Mouse (Mus musculus) embryonic facial prominence, embryonic 11.5 days (tissue): ENCODE data around the gene Armh3. TPM values are rescaled to one million over a fixed set of nuclear protein-coding genes. Genes with fewer than 3 reads are reported as not detected.

ENCODE experiments used
- polyA plus RNA-seq: library from polyadenylated mRNA; unstranded; fragments of >200 nt; fragmentation: Nextera tagmentation; extraction: Ambion mirVana; gene quantifications from 2 replicates; pipeline ENCODE4 v1.2.1, GENCODE M21; 2014

Gene Armh3
- polyA plus RNA-seq, 1 experiment from 2014 or later: 13.9 TPM

Other genes starting within 250 kb of the Armh3 start
- gene Npm3, start 248.9 kb downstream of the Armh3 start, polyA plus RNA-seq: 15.2 and 17.2 TPM in 2 replicates
- 58.7 and 58.8 TPM in 2 replicates for gene Mgea5, start 214.7 kb downstream of the Armh3 start, polyA plus RNA-seq
- 1.3 TPM in 2 replicates for gene Kcnip2, start 182.4 kb downstream of the Armh3 start, polyA plus RNA-seq
- 1.9 and 2.4 TPM in 2 replicates for gene Hps6, start 5.0 kb upstream of the Armh3 start, polyA plus RNA-seq
- gene Pprc1, start 46.4 kb upstream of the Armh3 start, polyA plus RNA-seq: 46.7 and 57.0 TPM in 2 replicates
- 80.7 and 84.4 TPM in 2 replicates for gene Ldb1, start 46.7 kb upstream of the Armh3 start, polyA plus RNA-seq
- gene Nolc1, start 77.4 kb upstream of the Armh3 start, polyA plus RNA-seq: 114 and 132 TPM in 2 replicates
- gene Elovl3, start 133.4 kb upstream of the Armh3 start, polyA plus RNA-seq: 0.14 and 0.21 TPM in 2 replicates
- gene Pitx3, start 149.8 kb upstream of the Armh3 start, polyA plus RNA-seq: 1.7 and 2.0 TPM in 2 replicates
- gene Gbf1, start 154.0 kb upstream of the Armh3 start, polyA plus RNA-seq: 32.4 and 33.4 TPM in 2 replicates